In the genomic region with DNA sequence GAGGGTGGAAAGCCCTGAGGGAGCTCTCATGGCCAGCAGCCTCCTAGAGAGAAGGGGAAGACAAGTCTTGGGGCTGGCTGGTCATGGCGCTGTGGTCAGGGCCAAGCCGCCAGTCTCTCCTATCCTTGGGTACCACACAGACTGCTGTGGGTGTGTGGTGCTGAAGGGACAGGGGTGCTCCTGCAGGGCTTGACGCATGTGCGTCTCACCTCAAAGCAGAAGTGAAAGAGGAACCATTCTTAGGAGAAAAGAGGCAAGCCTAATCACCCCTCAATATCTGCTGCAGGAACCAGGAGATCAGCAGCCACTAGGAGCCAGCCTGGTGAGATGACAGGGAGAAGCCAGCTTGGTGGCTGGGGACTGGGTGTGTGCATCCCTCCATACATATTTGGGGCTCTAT, we compare ENCODE assay signal across 10 mouse cellular contexts. TPM values are rescaled to one million over a fixed set of nuclear protein-coding genes. Genes with fewer than 3 reads are reported as not detected.
A peak's percentile ranks its signal among the peaks of the same experiment; 100 is the strongest.
DNase-seq lines count a peak whose midpoint lies in the region; ATAC-seq and TF ChIP-seq lines count a peak whose summit lies in the region.
"Had no signal": no experiment of that assay in that cellular context is flagged by ENCODE, and none has a peak within 500 bp of the region (broad histone marks: within the 10 kb centered on the region; RNA-seq: fewer than 3 reads in every experiment).

No protein-coding gene starts in this region.

- H3K4me2 ChIP-seq in liver, embryonic 11.5 days = no peak overlapping the region
- H3K4me2 ChIP-seq in lung, postnatal 0 days (replicated peaks; ENCODE audit: low read depth, low read length) = no peak overlapping the region

- TF ChIP-seq CTCF in lung, postnatal 0 days (IDR thresholded peaks at IDR 0.05) = no peak
- TF ChIP-seq CTCF in spleen, adult 2 months (IDR thresholded peaks at IDR 0.05; ENCODE audit: extremely low read depth, insufficient read depth, insufficient read length, insufficient replicate concordance) = no peak

- no peaks in the 10 kb centered on the region for H3K27me3 ChIP-seq in liver, embryonic 11.5 days (replicated peaks; ENCODE audit: control insufficient read depth, insufficient read depth, low read length)
- H3K27me3 ChIP-seq in lung, postnatal 0 days (replicated peaks; ENCODE audit: insufficient read depth, low read length) = no peaks in the 10 kb centered on the region
- no peaks in the 10 kb centered on the region for H3K27me3 ChIP-seq in spleen, adult 2 months (ENCODE audit: control insufficient read depth, insufficient read depth, low read length)

- H3K36me3 ChIP-seq in liver, embryonic 11.5 days (ENCODE audit: control insufficient read depth, insufficient read depth, low read length) = no peaks in the 10 kb centered on the region
- H3K36me3 ChIP-seq in lung, postnatal 0 days (ENCODE audit: insufficient read depth, low read length) = no peaks in the 10 kb centered on the region
- no peaks in the 10 kb centered on the region for H3K36me3 ChIP-seq in spleen, adult 2 months (ENCODE audit: control insufficient read depth, insufficient read depth, low read length)

- no peak for TF ChIP-seq EP300 in lung, postnatal 0 days (IDR thresholded peaks at IDR 0.05)

- H3K4me1 ChIP-seq in liver, embryonic 11.5 days (replicated peaks; ENCODE audit: control insufficient read depth, insufficient read depth, low read length) = no peaks in the 10 kb centered on the region
- H3K4me1 ChIP-seq in lung, postnatal 0 days (ENCODE audit: insufficient read depth, low read depth, low read length) = no peaks in the 10 kb centered on the region
- H3K4me1 ChIP-seq in spleen, adult 2 months (ENCODE audit: control insufficient read depth, insufficient read depth, insufficient read length) = no peaks in the 10 kb centered on the region

- ATAC-seq in CD4-positive, CD25-positive, alpha-beta regulatory T cell, adult 4 months = no peak
- ATAC-seq in liver, embryonic 11.5 days (replicated peaks; ENCODE audit: low FRiP score) = no peak
- peak; percentile 56; the same call in 1 of the 2 replicates for ATAC-seq in lung, postnatal 0 days

- H3K9me3 ChIP-seq in liver, embryonic 11.5 days (ENCODE audit: control insufficient read depth, low read length) = no peaks in the 10 kb centered on the region
- H3K9me3 ChIP-seq in lung, postnatal 0 days (ENCODE audit: low read length) = no peaks in the 10 kb centered on the region

- H3K27ac ChIP-seq in liver, embryonic 11.5 days (ENCODE audit: low read depth, low read length) = no peak overlapping the region
- H3K27ac ChIP-seq in lung, postnatal 0 days (ENCODE audit: low read length) = no peak overlapping the region
- no peak overlapping the region for H3K27ac ChIP-seq in spleen, adult 2 months (ENCODE audit: insufficient read depth, low read length)
- H3K27ac ChIP-seq: macrophage had no signal

- H3K4me3 ChIP-seq in liver, embryonic 11.5 days (ENCODE audit: low read depth, low read length) = no peak overlapping the region
- no peak overlapping the region for H3K4me3 ChIP-seq in lung, postnatal 0 days (ENCODE audit: low read depth, low read length)
- no peak overlapping the region for H3K4me3 ChIP-seq in spleen, adult 2 months (ENCODE audit: extremely low read depth, insufficient read depth, insufficient read length)

- TF ChIP-seq POLR2A in spleen, adult 2 months (IDR thresholded peaks at IDR 0.05; ENCODE audit: low read depth, low read length) = no peak

- WGBS in liver, embryonic 11.5 days = 19% methylated on average over 4 of the region's 4 CpGs
- WGBS in lung, postnatal 0 days = 23% methylated on average over 4 of the region's 4 CpGs
- WGBS in spleen, adult 2 months = 1% methylated on average over 4 of the region's 4 CpGs

- peak; percentile 18 for DNase-seq in CD4-positive, CD25-positive, alpha-beta regulatory T cell, adult 2 months (ENCODE audit: low read depth, low spot score)
- peak; percentile 31 for DNase-seq in liver
- no peak for DNase-seq in liver, embryonic 11.5 days (ENCODE audit: low spot score)
- peak; percentile 58 for DNase-seq in lung, postnatal 0 days (ENCODE audit: low spot score)
- peak; percentile 55 to 78 for DNase-seq in spleen, adult 2 months (ENCODE audit: low read depth in 1 of 2, low spot score in 2 of 2)
- no peak for DNase-seq in urinary bladder, postnatal 10 days (ENCODE audit: low spot score)
- no peak for DNase-seq in thymus, postnatal 0 days (ENCODE audit: low spot score)
- DNase-seq: gastrocnemius, postnatal 14 days had no signal

- no peak overlapping the region for H3K9ac ChIP-seq in liver, embryonic 11.5 days (ENCODE audit: low read depth, low read length)
- no peak overlapping the region for H3K9ac ChIP-seq in lung, postnatal 0 days (replicated peaks; ENCODE audit: low read depth)

RNA-seq across cellular contexts. Expression of a gene that starts 20.9 kb away (rescaled TPM):
- 100 to 1,000 TPM; 192 to 194 TPM for polyA plus RNA-seq in CD4-positive, CD25-positive, alpha-beta regulatory T cell, adult 4 months (2017; shearing (Covaris generic))
- 361 and 380 TPM in 2 replicates for polyA plus RNA-seq in liver, embryonic 11.5 days (2014; fragmentation: Nextera tagmentation; extraction: Ambion mirVana)
- polyA plus RNA-seq in lung, postnatal 0 days (2015; fragmentation: Nextera tagmentation; extraction: Ambion mirVana) = 242 and 276 TPM in 2 replicates
- 95.0 and 108 TPM in 2 replicates for polyA plus RNA-seq in spleen, adult 2 months (2012; rRNA removed)
- polyA plus RNA-seq in thymus, postnatal 0 days (2015; fragmentation: Nextera tagmentation; extraction: Ambion mirVana) = 361 and 380 TPM in 2 replicates

Comparison
In these comparisons a context has a peak if more than half of its experiments do, and no peak if none do; other contexts are left out.
1. DNase-seq: peak in CD4-positive, CD25-positive, alpha-beta regulatory T cell, adult 2 months (single experiment), liver (single experiment), lung, postnatal 0 days (single experiment) and spleen, adult 2 months (2 of 2); none in liver, embryonic 11.5 days (single experiment), urinary bladder, postnatal 10 days (single experiment) and thymus, postnatal 0 days (single experiment).